Mouse (Mus musculus): ENCODE data around the gene Gm10762. TPM values are rescaled to one million over a fixed set of nuclear protein-coding genes. Genes with fewer than 3 reads are reported as not detected.
A peak's percentile ranks its signal among the peaks of the same experiment; 100 is the strongest.

The Gm10762 gene
- polyA plus RNA-seq, 1 experiment from 2014 or later, result 22.8 TPM

DNA sequence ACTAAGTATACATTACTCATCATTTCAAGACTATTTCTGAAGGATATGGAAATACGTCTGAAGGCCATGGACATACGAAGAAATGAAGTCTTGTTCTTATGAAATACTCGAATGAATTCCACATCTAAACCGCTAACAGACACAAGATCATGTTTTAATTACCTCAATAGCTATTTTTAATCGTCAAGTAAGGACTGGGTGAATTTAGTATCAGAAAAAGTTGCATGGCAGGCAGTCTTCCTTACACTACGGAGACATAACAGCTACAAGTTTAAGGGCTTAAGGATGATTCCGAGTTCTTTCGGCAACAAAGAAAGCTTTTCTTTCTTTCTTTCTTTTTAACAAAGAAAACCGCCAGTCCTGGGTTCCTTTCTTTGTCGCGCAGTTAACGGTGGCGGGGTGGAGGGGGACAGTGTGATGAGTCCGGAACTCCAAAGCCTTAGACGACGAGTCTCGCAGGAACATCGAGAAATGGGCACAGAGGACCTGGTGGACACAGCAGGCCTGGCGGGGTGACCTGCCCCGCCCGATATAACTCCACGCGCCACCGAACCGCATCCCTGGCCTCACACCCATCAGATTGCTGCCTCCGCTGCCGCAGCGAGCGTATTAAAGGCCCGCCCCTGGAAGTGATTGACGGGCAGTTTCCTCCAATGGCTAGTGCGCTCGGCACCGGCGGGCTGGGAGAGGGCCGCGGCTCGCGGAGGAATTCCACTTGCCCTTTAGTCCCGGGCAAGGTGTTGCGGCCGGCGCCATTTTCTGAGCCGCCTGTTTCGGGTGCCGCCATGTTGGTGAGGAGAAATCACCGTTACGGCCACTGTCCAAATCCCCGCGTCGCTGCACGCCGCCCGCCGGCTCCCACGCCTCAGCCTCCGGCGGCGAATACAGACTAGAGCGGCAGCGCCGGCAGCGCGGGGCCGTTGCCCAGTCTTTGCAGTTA lies 614 bp downstream of the Gm10762 start, which contains the start of gene Zc3h6:
Zc3h6 (plus strand) TSS at position 762 of the 940 bp plus-strand sequence.
- Histone ChIP-seq H3K27me3 (ENCODE audit: control insufficient read depth, insufficient read depth, low read length) (no peaks in the 10 kb centered on the region), H3K4me3 (ENCODE audit: low read depth, low read length) (peak within 1 kb of the TSS; percentile 85), H3K9ac (ENCODE audit: low read length) (peak within 1 kb of the TSS; percentile 100), H3K9me3 (ENCODE audit: control insufficient read depth, low read length) (no peaks in the 10 kb centered on the region), H3K36me3 (ENCODE audit: control insufficient read depth, insufficient read depth, low read length) (no peaks in the 10 kb centered on the region), H3K27ac (ENCODE audit: low read depth, low read length) (peak within 1 kb of the TSS; percentile 100), H3K4me1 (replicated peaks; ENCODE audit: control insufficient read depth, insufficient read depth, low read length) (no peaks in the 10 kb centered on the region; the same call in 1 of the 2 replicates), H3K4me2 (ENCODE audit: low read depth, low read length, severe bottlenecking) (peak within 1 kb of the TSS; percentile 61)
- ATAC-seq (replicated peaks; ENCODE audit: low FRiP score) (peak; percentile 97), DNase-seq (ENCODE audit: low spot score) (peak; percentile 99)
- WGBS, result 1% methylated on average over 65 of the region's 65 CpGs

DNA sequence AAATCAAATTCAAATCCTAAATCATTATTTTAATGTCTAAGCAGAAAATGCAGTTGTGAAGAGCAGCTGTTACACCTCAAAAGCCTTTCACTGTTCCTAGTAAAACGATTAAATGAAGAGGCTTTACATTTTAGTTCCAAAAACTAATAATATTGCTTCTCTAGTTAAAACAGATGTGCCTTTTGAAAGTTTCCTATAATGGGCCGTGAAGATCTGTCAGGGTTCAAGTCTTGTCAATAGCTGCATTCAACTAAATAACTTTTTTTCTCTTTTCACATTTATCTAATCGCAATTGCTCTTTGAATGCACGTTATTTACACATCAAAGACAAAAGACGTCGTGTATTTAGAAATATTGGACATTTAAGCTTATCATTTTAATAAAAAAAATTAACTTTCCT lies 1.3 kb downstream of the Gm10762 start:
- H3K27me3 ChIP-seq (ENCODE audit: control insufficient read depth, insufficient read depth, low read length), result no peaks in the 10 kb centered on the region
- no peaks in the 10 kb centered on the region for H3K9me3 ChIP-seq (ENCODE audit: control insufficient read depth, low read length)
- 11% methylated on average over 6 of the region's 6 CpGs for WGBS
- DNase-seq (ENCODE audit: low spot score) (no peak), ATAC-seq (replicated peaks; ENCODE audit: low FRiP score) (no peak)
- no peaks in the 10 kb centered on the region; the same call in 1 of the 2 replicates for H3K4me1 ChIP-seq (replicated peaks; ENCODE audit: control insufficient read depth, insufficient read depth, low read length)
- peak overlapping the region; percentile 100 for H3K27ac ChIP-seq (ENCODE audit: low read depth, low read length)
- no peaks in the 10 kb centered on the region for H3K36me3 ChIP-seq (ENCODE audit: control insufficient read depth, insufficient read depth, low read length)
- H3K4me3 ChIP-seq (ENCODE audit: low read depth, low read length), result peak overlapping the region; percentile 85
- H3K9ac ChIP-seq (ENCODE audit: low read length), result no peak overlapping the region
- H3K4me2 ChIP-seq (ENCODE audit: low read depth, low read length, severe bottlenecking), result peak overlapping the region; percentile 61

DNA sequence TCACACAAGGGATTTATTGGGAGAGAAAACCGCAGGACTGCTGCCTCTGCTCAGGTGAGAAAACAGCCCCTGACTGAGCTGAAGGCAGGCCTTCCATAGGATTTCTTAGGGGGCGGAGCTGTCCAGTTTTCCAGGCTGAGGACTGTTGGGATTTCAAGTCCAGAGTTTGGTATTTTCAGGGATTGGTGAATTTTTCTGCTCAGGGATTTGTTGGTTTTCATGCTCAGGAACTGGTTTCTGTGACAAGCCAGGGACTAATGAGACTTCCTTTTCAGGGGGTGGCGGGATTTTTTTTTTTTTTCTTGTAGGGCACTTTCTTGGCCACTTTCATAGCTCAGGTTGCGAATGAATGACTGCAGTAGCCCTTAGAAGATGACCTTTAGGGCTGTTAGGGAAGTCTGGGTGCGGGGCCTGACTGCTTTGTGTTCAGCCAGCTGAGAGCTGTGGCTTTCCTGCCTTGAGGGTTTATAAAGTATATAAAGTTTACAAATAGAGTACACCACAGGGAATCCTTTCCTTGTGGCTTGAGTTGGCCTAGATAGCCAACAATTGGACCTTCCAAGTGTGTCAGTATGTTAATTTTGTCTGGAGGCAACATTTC lies 1.9 kb downstream of the Gm10762 start:
- H3K27ac ChIP-seq (ENCODE audit: low read depth, low read length), result peak overlapping the region; percentile 100; the same call in 1 of the 2 replicates
- no peaks in the 10 kb centered on the region for H3K27me3 ChIP-seq (ENCODE audit: control insufficient read depth, insufficient read depth, low read length)
- DNase-seq (ENCODE audit: low spot score) (no peak), ATAC-seq (replicated peaks; ENCODE audit: low FRiP score) (no peak)
- peak overlapping the region; percentile 36; the same call in 1 of the 2 replicates for H3K4me2 ChIP-seq (ENCODE audit: low read depth, low read length, severe bottlenecking)
- H3K4me1 ChIP-seq (replicated peaks; ENCODE audit: control insufficient read depth, insufficient read depth, low read length), result no peaks in the 10 kb centered on the region; the same call in 1 of the 2 replicates
- no peak overlapping the region; the same call in 1 of the 2 replicates for H3K4me3 ChIP-seq (ENCODE audit: low read depth, low read length)
- no peaks in the 10 kb centered on the region for H3K9me3 ChIP-seq (ENCODE audit: control insufficient read depth, low read length)
- H3K36me3 ChIP-seq (ENCODE audit: control insufficient read depth, insufficient read depth, low read length), result no peaks in the 10 kb centered on the region
- no peak overlapping the region; the same call in 1 of the 2 replicates for H3K9ac ChIP-seq (ENCODE audit: low read length)
- 40% methylated on average over 5 of the region's 5 CpGs for WGBS

DNA sequence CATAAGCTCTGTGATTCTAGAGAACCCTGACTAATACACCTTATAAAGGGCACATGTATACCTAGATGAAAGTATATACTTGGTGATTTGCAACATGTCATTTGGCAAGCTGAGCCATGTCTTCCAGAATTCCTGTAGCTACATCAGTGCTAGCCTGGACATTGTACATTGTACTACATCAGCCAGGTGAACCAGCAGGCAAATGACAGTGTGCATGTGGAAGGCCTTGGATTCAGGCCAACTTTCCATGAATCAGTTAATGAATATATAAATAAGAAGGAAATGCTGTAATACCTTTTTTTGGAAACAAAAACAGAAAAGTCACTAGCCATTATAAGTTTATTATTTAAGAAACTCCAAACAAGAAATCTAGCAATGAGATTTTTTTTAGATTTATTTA lies 13.3 kb downstream of the Gm10762 start:
- Histone ChIP-seq H3K27me3 (ENCODE audit: control insufficient read depth, insufficient read depth, low read length) (no peaks in the 10 kb centered on the region), H3K9me3 (ENCODE audit: control insufficient read depth, low read length) (no peaks in the 10 kb centered on the region), H3K36me3 (ENCODE audit: control insufficient read depth, insufficient read depth, low read length) (no peaks in the 10 kb centered on the region), H3K4me3 (ENCODE audit: low read depth, low read length) (no peak overlapping the region), H3K27ac (ENCODE audit: low read depth, low read length) (no peak overlapping the region), H3K9ac (ENCODE audit: low read length) (no peak overlapping the region), H3K4me2 (ENCODE audit: low read depth, low read length, severe bottlenecking) (no peak overlapping the region), H3K4me1 (replicated peaks; ENCODE audit: control insufficient read depth, insufficient read depth, low read length) (no peaks in the 10 kb centered on the region)
- DNase-seq (ENCODE audit: low spot score) (no peak), ATAC-seq (replicated peaks; ENCODE audit: low FRiP score) (no peak)

GRCm38 (mm10) chr2:128947962-128948588 lies 19.4 kb downstream of the Gm10762 start:
- ATAC-seq (replicated peaks; ENCODE audit: low FRiP score), result no peak
- no peak for DNase-seq (ENCODE audit: low spot score)
- H3K9ac ChIP-seq (ENCODE audit: low read length), result no peak overlapping the region
- no peak overlapping the region for H3K4me2 ChIP-seq (ENCODE audit: low read depth, low read length, severe bottlenecking)
- no peaks in the 10 kb centered on the region for H3K27me3 ChIP-seq (ENCODE audit: control insufficient read depth, insufficient read depth, low read length)
- WGBS, result 40% methylated on average over 6 of the region's 6 CpGs
- no peak overlapping the region for H3K27ac ChIP-seq (ENCODE audit: low read depth, low read length)
- no peaks in the 10 kb centered on the region for H3K4me1 ChIP-seq (replicated peaks; ENCODE audit: control insufficient read depth, insufficient read depth, low read length)
- H3K4me3 ChIP-seq (ENCODE audit: low read depth, low read length), result no peak overlapping the region
- H3K36me3 ChIP-seq (ENCODE audit: control insufficient read depth, insufficient read depth, low read length), result no peaks in the 10 kb centered on the region
- H3K9me3 ChIP-seq (ENCODE audit: control insufficient read depth, low read length), result no peaks in the 10 kb centered on the region

DNA sequence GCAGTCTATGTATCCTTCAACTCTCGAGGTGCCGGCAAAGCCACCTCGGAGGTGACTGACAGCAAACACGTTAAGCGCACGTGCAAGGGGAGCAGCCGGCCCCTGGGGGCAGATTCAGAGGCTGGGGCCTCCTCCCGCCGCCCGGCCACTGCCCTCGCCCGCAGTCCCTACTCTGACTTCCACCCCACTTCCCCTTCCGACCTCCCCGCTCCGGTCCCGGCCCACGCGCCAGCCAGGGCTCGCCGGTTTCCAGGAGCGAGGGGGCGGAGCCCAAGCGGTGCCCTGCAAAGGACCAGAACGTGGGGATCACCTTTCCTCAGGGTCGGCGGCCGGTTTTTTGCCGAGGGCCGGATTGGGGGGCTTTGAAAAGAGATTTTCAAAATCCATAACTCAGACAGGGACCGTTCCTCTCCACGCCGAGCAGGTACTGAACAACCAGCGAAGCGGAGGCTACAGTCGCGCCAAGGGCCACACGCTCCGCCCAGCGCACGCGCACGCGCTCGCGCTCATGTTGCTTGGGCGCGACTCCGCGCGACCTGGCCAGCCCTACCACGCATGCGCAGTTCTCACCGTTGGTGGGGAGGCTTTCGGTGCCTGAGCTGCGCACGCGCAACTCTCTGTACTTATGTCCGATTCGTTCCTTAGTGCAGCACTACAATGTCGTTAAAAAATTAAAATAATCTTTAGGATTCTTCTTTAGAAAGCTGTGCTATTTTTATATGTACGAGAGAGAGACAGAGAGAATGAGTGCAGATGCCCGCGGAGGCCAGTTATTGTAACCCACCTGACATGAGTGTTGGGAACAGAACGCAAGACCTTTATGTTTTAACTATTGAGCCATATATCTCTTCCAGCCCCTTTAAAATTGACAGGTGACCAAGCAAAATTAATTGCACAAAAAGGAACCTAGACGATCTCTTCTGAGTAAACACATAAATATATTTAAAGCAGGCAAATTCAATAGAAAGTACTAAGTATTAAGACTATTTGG lies 23.7 kb downstream of the Gm10762 start, which contains the start of gene Zc3h8:
Zc3h8 (minus strand) TSS at position 540 of the 991 bp plus-strand sequence.
- peak within 1 kb of the TSS; percentile 59 for H3K4me3 ChIP-seq (ENCODE audit: low read depth, low read length)
- peak within 1 kb of the TSS; percentile 62 for H3K27ac ChIP-seq (ENCODE audit: low read depth, low read length)
- WGBS, result 2% methylated on average over 64 of the region's 65 CpGs
- ATAC-seq (replicated peaks; ENCODE audit: low FRiP score), result peak; percentile 93
- H3K4me2 ChIP-seq (ENCODE audit: low read depth, low read length, severe bottlenecking), result peak within 1 kb of the TSS; percentile 61
- H3K9ac ChIP-seq (ENCODE audit: low read length), result peak within 1 kb of the TSS; percentile 72
- no peaks in the 10 kb centered on the region for H3K36me3 ChIP-seq (ENCODE audit: control insufficient read depth, insufficient read depth, low read length)
- H3K27me3 ChIP-seq (ENCODE audit: control insufficient read depth, insufficient read depth, low read length), result no peaks in the 10 kb centered on the region
- DNase-seq (ENCODE audit: low spot score), result peak; percentile 98
- H3K4me1 ChIP-seq (replicated peaks; ENCODE audit: control insufficient read depth, insufficient read depth, low read length), result no peaks in the 10 kb centered on the region
- H3K9me3 ChIP-seq (ENCODE audit: control insufficient read depth, low read length), result no peaks in the 10 kb centered on the region

DNA sequence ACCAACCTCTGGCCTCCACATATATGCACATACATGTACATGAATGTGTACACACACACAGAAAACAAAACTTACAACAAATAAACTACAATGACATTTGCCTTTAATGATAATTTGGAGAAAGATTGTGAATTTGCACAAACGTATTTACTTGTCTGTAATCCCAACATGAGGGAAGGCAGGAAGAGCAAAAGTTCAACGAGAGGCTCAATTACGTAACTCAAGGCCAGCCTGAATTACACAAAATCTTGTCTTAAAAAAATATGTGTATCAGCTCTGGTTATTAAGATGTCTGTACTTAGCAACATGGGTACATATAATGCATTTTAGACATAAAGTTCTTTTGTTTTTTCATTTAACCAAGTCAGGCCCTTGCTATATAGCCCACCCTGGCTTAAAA lies 31.3 kb downstream of the Gm10762 start:
- WGBS, result 89% methylated on average over 3 of the region's 3 CpGs
- H3K4me3 ChIP-seq (ENCODE audit: low read depth, low read length), result no peak overlapping the region
- ATAC-seq (replicated peaks; ENCODE audit: low FRiP score) (no peak), DNase-seq (ENCODE audit: low spot score) (no peak)
- no peaks in the 10 kb centered on the region for H3K27me3 ChIP-seq (ENCODE audit: control insufficient read depth, insufficient read depth, low read length)
- no peak overlapping the region for H3K27ac ChIP-seq (ENCODE audit: low read depth, low read length)
- no peak overlapping the region for H3K9ac ChIP-seq (ENCODE audit: low read length)
- H3K36me3 ChIP-seq (ENCODE audit: control insufficient read depth, insufficient read depth, low read length), result no peaks in the 10 kb centered on the region
- no peaks in the 10 kb centered on the region for H3K9me3 ChIP-seq (ENCODE audit: control insufficient read depth, low read length)
- no peak overlapping the region for H3K4me2 ChIP-seq (ENCODE audit: low read depth, low read length, severe bottlenecking)
- H3K4me1 ChIP-seq (replicated peaks; ENCODE audit: control insufficient read depth, insufficient read depth, low read length), result no peaks in the 10 kb centered on the region
